Mouse (Mus musculus) liver, postnatal 0 days (tissue): ENCODE results near the gene Apol7b. TPM values are rescaled to one million over a fixed set of nuclear protein-coding genes. Genes with fewer than 3 reads are reported as not detected.
"Not testable (repeated sequence)": the region's sequence is repeated elsewhere in the genome, so short reads cannot be mapped to it uniquely, and the experiment has no call there.

ENCODE experiments used
- ATAC-seq: fragments of 200-750 bp; cut with Nextera tagmentation; 2 replicates; pipeline ENCODE4 v1.8.0; 2017; ENCODE audit warnings: mild to moderate bottlenecking, moderate library complexity
- DNase-seq: peaks from one replicate; pipeline ENCODE4 v3.0.0-alpha.2; 2016
- H3K27ac ChIP-seq: fragments of 300-500 bp; sonication (generic); 2 replicates; pipeline ENCODE4 v1.5.1; 2014; ENCODE audit warnings: antibody characterized with exemption, moderate library complexity, mild to moderate bottlenecking, low read depth
- H3K27me3 ChIP-seq: fragments of 300-500 bp; sonication (generic); 2 replicates; pipeline ENCODE4 v1.6.1; 2014; ENCODE audit warnings: low read length, control low read depth, mixed read lengths; ENCODE audit not compliant: insufficient read depth
- H3K36me3 ChIP-seq: fragments of 300-500 bp; sonication (generic); replicated peaks from 2 replicates; pipeline ENCODE4 v1.6.1; 2014; ENCODE audit warnings: mild to moderate bottlenecking, control low read depth, low read length, moderate library complexity, mixed read lengths; ENCODE audit not compliant: insufficient read depth
- H3K4me1 ChIP-seq: fragments of 300-500 bp; sonication (generic); 2 replicates; pipeline ENCODE4 v1.6.1; 2014; ENCODE audit warnings: antibody characterized with exemption, mild to moderate bottlenecking, control low read depth; ENCODE audit not compliant: insufficient read depth
- H3K4me2 ChIP-seq: fragments of 300-500 bp; sonication (generic); 2 replicates; pipeline ENCODE4 v1.6.1; 2014; ENCODE audit warnings: low read depth, mild to moderate bottlenecking, low read length, moderate library complexity, mixed read lengths
- H3K4me3 ChIP-seq: fragments of 300-500 bp; sonication (generic); 2 replicates; pipeline ENCODE4 v1.5.1; 2014; ENCODE audit warnings: low read depth, low read length
- H3K9ac ChIP-seq: fragments of 300-500 bp; sonication (generic); replicated peaks from 2 replicates; pipeline ENCODE4 v1.6.1; 2014; ENCODE audit warnings: mild to moderate bottlenecking, moderate library complexity
- H3K9me3 ChIP-seq: fragments of 300-500 bp; sonication (generic); 2 replicates; pipeline ENCODE4 v1.6.1; 2016; ENCODE audit warnings: mild to moderate bottlenecking, control low read depth, low read length, mixed read lengths
- CTCF ChIP-seq: sonication (generic); IDR thresholded peaks from 2 replicates; pipeline ENCODE4 v1.5.1; 2016; ENCODE audit warnings: antibody characterized with exemption, low read depth
- EP300 ChIP-seq: IDR thresholded peaks from 2 replicates; pipeline ENCODE4 v1.6.1; 2016; ENCODE audit warnings: antibody characterized with exemption, low read depth, mild to moderate bottlenecking
- WGBS: fragments of 180-500 bp; shearing (Covaris S2); extraction: QIAGEN DNeasy Blood & Tissue Kit; methylation state at CpG from one replicate; pipeline ENCODE4 v1.1.7; 2014; ENCODE audit not compliant: insufficient replicate concordance; 5-methylcytosine and 5-hydroxymethylcytosine counted together
- polyA plus RNA-seq: library from polyadenylated mRNA; unstranded; fragments of >200 nt; fragmentation: Nextera tagmentation; extraction: Ambion mirVana; gene quantifications from 2 replicates; pipeline ENCODE4 v1.2.1, GENCODE M21; 2015

Gene Apol7b
- polyA plus RNA-seq, 1 experiment from 2014 or later: not detected

GRCm38 (mm10) chr15:77399027-77399426 lies 48.3 kb downstream of the Apol7b start, which contains the start of gene Apol7a:
Apol7a (minus strand) TSS chr15:77399110.
- H3K4me1 ChIP-seq, H3K9ac ChIP-seq, H3K9me3 ChIP-seq, H3K4me3 ChIP-seq, H3K27me3 ChIP-seq, H3K36me3 ChIP-seq: not testable (repeated sequence)
- WGBS: 52% methylated on average over 9 of the region's 9 CpGs
- peak; percentile 59 for ATAC-seq
- Histone ChIP-seq H3K27ac (peak within 1 kb of the TSS; percentile 69), H3K4me2 (peak within 1 kb of the TSS; percentile 30; the same call in 1 of the 2 replicates)
- peak; percentile 72 for TF ChIP-seq CTCF
- DNase-seq: peak; percentile 64

GRCm38 (mm10) chr15:77397450-77398132 lies 49.7 kb downstream of the Apol7b start:
- H3K4me3 ChIP-seq, H3K9ac ChIP-seq, H3K36me3 ChIP-seq, H3K9me3 ChIP-seq, DNase-seq, H3K27me3 ChIP-seq, H3K4me1 ChIP-seq: not testable (repeated sequence)
- 51% methylated on average over 11 of the region's 11 CpGs for WGBS
- peak; percentile 80 for ATAC-seq
- Histone ChIP-seq H3K27ac (peak overlapping the region; percentile 69), H3K4me2 (peak overlapping the region; percentile 23; the same call in 1 of the 2 replicates)

- not testable (repeated sequence) for H3K36me3 ChIP-seq, H3K9ac ChIP-seq, H3K4me1 ChIP-seq, H3K9me3 ChIP-seq, H3K4me2 ChIP-seq, H3K4me3 ChIP-seq, H3K27me3 ChIP-seq, DNase-seq, H3K27ac ChIP-seq
- ATAC-seq: peak; percentile 19; the same call in 1 of the 2 replicates
- WGBS: 46% methylated on average over 3 of the region's 3 CpGs
Observed at GRCm38 (mm10) chr15:77393832-77394231, 53.5 kb downstream of the Apol7b start.

GRCm38 (mm10) chr15:77387462-77387861 lies 59.8 kb downstream of the Apol7b start:
- no peaks in the 10 kb centered on the region for H3K9me3 ChIP-seq
- H3K36me3 ChIP-seq: no peaks in the 10 kb centered on the region
- H3K4me3 ChIP-seq: no peak overlapping the region
- 70% methylated on average over 2 of the region's 2 CpGs for WGBS
- no peaks in the 10 kb centered on the region for H3K27me3 ChIP-seq
- H3K9ac ChIP-seq: no peak overlapping the region
- DNase-seq (no peak), ATAC-seq (peak; percentile 61)
- H3K4me2 ChIP-seq: no peak overlapping the region
- TF ChIP-seq CTCF (no peak), EP300 (no peak)
- peaks cover 5% of the 10 kb centered on the region; the same call in 1 of the 2 replicates for H3K4me1 ChIP-seq
- H3K27ac ChIP-seq: no peak overlapping the region

- H3K9me3 ChIP-seq: no peaks in the 10 kb centered on the region
- H3K9ac ChIP-seq: no peak overlapping the region
- H3K27ac ChIP-seq: no peak overlapping the region
- WGBS: 82% methylated on average over 7 of the region's 7 CpGs
- TF ChIP-seq EP300: no peak
- TF ChIP-seq CTCF: no peak
- no peaks in the 10 kb centered on the region for H3K36me3 ChIP-seq
- no peak overlapping the region for H3K4me3 ChIP-seq
- no peak for ATAC-seq
- H3K4me1 ChIP-seq: peaks cover 5% of the 10 kb centered on the region; the same call in 1 of the 2 replicates
- H3K4me2 ChIP-seq: no peak overlapping the region
- no peak for DNase-seq
- H3K27me3 ChIP-seq: no peaks in the 10 kb centered on the region
Observed at GRCm38 (mm10) chr15:77384340-77385030, 62.8 kb downstream of the Apol7b start.

GRCm38 (mm10) chr15:77382880-77383279 lies 64.4 kb downstream of the Apol7b start:
- WGBS: 67% methylated on average over 1 of the region's 1 CpGs
- Histone ChIP-seq H3K27me3 (no peaks in the 10 kb centered on the region), H3K4me2 (no peak overlapping the region), H3K27ac (peak overlapping the region; percentile 84), H3K9ac (no peak overlapping the region), H3K4me3 (no peak overlapping the region), H3K4me1 (peaks cover 9% of the 10 kb centered on the region), H3K36me3 (no peaks in the 10 kb centered on the region), H3K9me3 (no peaks in the 10 kb centered on the region)
- ATAC-seq (no peak), DNase-seq (no peak)
- TF ChIP-seq EP300 (no peak), CTCF (no peak)
